Mouse (Mus musculus): ENCODE results near the gene Uap1l1. TPM values are rescaled to one million over a fixed set of nuclear protein-coding genes. Genes with fewer than 3 reads are reported as not detected.

Gene Uap1l1
- polyA plus RNA-seq, 1 experiment: 203 TPM

GRCm38 (mm10) chr2:25350701-25351100 lies 14.8 kb downstream of the Uap1l1 start:
- TF ChIP-seq POLR2A (IDR thresholded peaks at IDR 0.05; ENCODE audit: borderline replicate concordance, low read depth, low read length) (no peak), CTCF (IDR thresholded peaks at IDR 0.05; ENCODE audit: low read depth, low read length) (no peak)
- H3K4me1 ChIP-seq (ENCODE audit: control insufficient read depth, insufficient read depth, low read length): peaks cover 15% of the 10 kb centered on the region
- no peak overlapping the region for H3K4me3 ChIP-seq (ENCODE audit: insufficient read depth, low read length)
- no peak overlapping the region for H3K27ac ChIP-seq (ENCODE audit: insufficient read depth, low read depth, low read length)

GRCm38 (mm10) chr2:25349499-25349898 lies 16.0 kb downstream of the Uap1l1 start:
- Histone ChIP-seq H3K27ac (ENCODE audit: insufficient read depth, low read depth, low read length) (no peak overlapping the region), H3K4me1 (ENCODE audit: control insufficient read depth, insufficient read depth, low read length) (peaks cover 9% of the 10 kb centered on the region), H3K4me3 (ENCODE audit: insufficient read depth, low read length) (no peak overlapping the region)
- TF ChIP-seq POLR2A (IDR thresholded peaks at IDR 0.05; ENCODE audit: borderline replicate concordance, low read depth, low read length) (no peak), CTCF (IDR thresholded peaks at IDR 0.05; ENCODE audit: low read depth, low read length) (no peak)

- H3K27ac ChIP-seq (ENCODE audit: insufficient read depth, low read depth, low read length): no peak overlapping the region
- H3K4me1 ChIP-seq (ENCODE audit: control insufficient read depth, insufficient read depth, low read length): 0 out of 2 replicates have a peak, but pooled peaks cover 2% of the 10 kb centered on the region
- TF ChIP-seq CTCF (IDR thresholded peaks at IDR 0.05; ENCODE audit: low read depth, low read length) (no peak), POLR2A (IDR thresholded peaks at IDR 0.05; ENCODE audit: borderline replicate concordance, low read depth, low read length) (no peak)
- no peak overlapping the region for H3K4me3 ChIP-seq (ENCODE audit: insufficient read depth, low read length)
These were observed 17.3 kb downstream of the Uap1l1 start for GRCm38 (mm10) chr2:25348162-25348561.

GRCm38 (mm10) chr2:25338303-25338702 lies 27.2 kb downstream of the Uap1l1 start:
- H3K4me1 ChIP-seq (ENCODE audit: control insufficient read depth, insufficient read depth, low read length): peaks cover 5% of the 10 kb centered on the region

GRCm38 (mm10) chr2:25333569-25333968 lies 31.9 kb downstream of the Uap1l1 start:
- Histone ChIP-seq H3K27ac (ENCODE audit: insufficient read depth, low read depth, low read length) (no peak overlapping the region), H3K4me1 (ENCODE audit: control insufficient read depth, insufficient read depth, low read length) (peaks cover 11% of the 10 kb centered on the region), H3K4me3 (ENCODE audit: insufficient read depth, low read length) (peak overlapping the region; percentile 85)
- TF ChIP-seq POLR2A (IDR thresholded peaks at IDR 0.05; ENCODE audit: borderline replicate concordance, low read depth, low read length) (no peak), CTCF (IDR thresholded peaks at IDR 0.05; ENCODE audit: low read depth, low read length) (no peak)

More at GRCm38 (mm10) chr2:25338303-25338702, 27.2 kb downstream of the Uap1l1 start:
- no peak for TF ChIP-seq CTCF (IDR thresholded peaks at IDR 0.05; ENCODE audit: low read depth, low read length)
- TF ChIP-seq POLR2A (IDR thresholded peaks at IDR 0.05; ENCODE audit: borderline replicate concordance, low read depth, low read length): no peak
- Histone ChIP-seq H3K27ac (ENCODE audit: insufficient read depth, low read depth, low read length) (no peak overlapping the region), H3K4me3 (ENCODE audit: insufficient read depth, low read length) (no peak overlapping the region)

GRCm38 (mm10) chr2:25332286-25333160 lies 33.0 kb downstream of the Uap1l1 start, which contains the start of gene Man1b1:
Gene Man1b1 (plus strand): TSS chr2:25332338.
- Histone ChIP-seq H3K27ac (ENCODE audit: insufficient read depth, low read depth, low read length) (peak within 1 kb of the TSS; percentile 76), H3K4me3 (ENCODE audit: insufficient read depth, low read length) (peak within 1 kb of the TSS; percentile 88), H3K4me1 (ENCODE audit: control insufficient read depth, insufficient read depth, low read length) (peaks cover 11% of the 10 kb centered on the region)
- TF ChIP-seq CTCF (IDR thresholded peaks at IDR 0.05; ENCODE audit: low read depth, low read length): no peak
- TF ChIP-seq POLR2A (IDR thresholded peaks at IDR 0.05; ENCODE audit: borderline replicate concordance, low read depth, low read length): no peak

- no peak for TF ChIP-seq CTCF (IDR thresholded peaks at IDR 0.05; ENCODE audit: low read depth, low read length)
- no peak for TF ChIP-seq POLR2A (IDR thresholded peaks at IDR 0.05; ENCODE audit: borderline replicate concordance, low read depth, low read length)
- Histone ChIP-seq H3K27ac (ENCODE audit: insufficient read depth, low read depth, low read length) (no peak overlapping the region), H3K4me3 (ENCODE audit: insufficient read depth, low read length) (peak overlapping the region; percentile 88), H3K4me1 (ENCODE audit: control insufficient read depth, insufficient read depth, low read length) (peaks cover 11% of the 10 kb centered on the region)
These were observed 34.0 kb downstream of the Uap1l1 start for GRCm38 (mm10) chr2:25331470-25331869.

- H3K4me1 ChIP-seq (ENCODE audit: control insufficient read depth, insufficient read depth, low read length): peaks cover 7% of the 10 kb centered on the region
- no peak for TF ChIP-seq POLR2A (IDR thresholded peaks at IDR 0.05; ENCODE audit: borderline replicate concordance, low read depth, low read length)
- TF ChIP-seq CTCF (IDR thresholded peaks at IDR 0.05; ENCODE audit: low read depth, low read length): 0 out of 2 replicates have a peak, but pooled peaks have one; percentile 15
- H3K27ac ChIP-seq (ENCODE audit: insufficient read depth, low read depth, low read length): no peak overlapping the region
- no peak overlapping the region for H3K4me3 ChIP-seq (ENCODE audit: insufficient read depth, low read length)
These were observed 37.0 kb downstream of the Uap1l1 start for GRCm38 (mm10) chr2:25328440-25328839.

GRCm38 (mm10) chr2:25326036-25326435 lies 39.4 kb downstream of the Uap1l1 start:
- no peak overlapping the region for H3K4me3 ChIP-seq (ENCODE audit: insufficient read depth, low read length)
- TF ChIP-seq POLR2A (IDR thresholded peaks at IDR 0.05; ENCODE audit: borderline replicate concordance, low read depth, low read length): no peak
- no peak for TF ChIP-seq CTCF (IDR thresholded peaks at IDR 0.05; ENCODE audit: low read depth, low read length)
- H3K4me1 ChIP-seq (ENCODE audit: control insufficient read depth, insufficient read depth, low read length): no peaks in the 10 kb centered on the region; the same call in 1 of the 2 replicates
- H3K27ac ChIP-seq (ENCODE audit: insufficient read depth, low read depth, low read length): no peak overlapping the region

GRCm38 (mm10) chr2:25320084-25320483 lies 45.4 kb downstream of the Uap1l1 start:
- Histone ChIP-seq H3K4me1 (ENCODE audit: control insufficient read depth, insufficient read depth, low read length) (no peaks in the 10 kb centered on the region), H3K4me3 (ENCODE audit: insufficient read depth, low read length) (no peak overlapping the region), H3K27ac (ENCODE audit: insufficient read depth, low read depth, low read length) (no peak overlapping the region)
- TF ChIP-seq CTCF (IDR thresholded peaks at IDR 0.05; ENCODE audit: low read depth, low read length): no peak
- no peak for TF ChIP-seq POLR2A (IDR thresholded peaks at IDR 0.05; ENCODE audit: borderline replicate concordance, low read depth, low read length)
